Mouse (Mus musculus) right cerebral cortex, postnatal 36 days (tissue): ENCODE measurements around the gene 4921504E06Rik.

Experiments
- DNase-seq, 2 experiments: peaks; one replicate each; pipeline ENCODE4 v3.0.0; 2022; ENCODE audit warnings: low spot score in 2 of 2, mixed read lengths in 1 of 2

4921504E06Rik gene

GRCm38 (mm10) chr2:19505744-19506143 lies 48.0 kb downstream of the 4921504E06Rik start:
- no peak for DNase-seq

- no peak for DNase-seq
Measured at GRCm38 (mm10) chr2:19490262-19490661, 63.5 kb downstream of the 4921504E06Rik start.

- no peak for DNase-seq
Measured at GRCm38 (mm10) chr2:19461940-19462339, 91.8 kb downstream of the 4921504E06Rik start.

- DNase-seq = no peak
Measured at GRCm38 (mm10) chr2:19458785-19459184, 94.9 kb downstream of the 4921504E06Rik start.

GRCm38 (mm10) chr2:19455857-19456482 lies 97.7 kb downstream of the 4921504E06Rik start:
- no peak for DNase-seq

- DNase-seq = no peak
Measured at GRCm38 (mm10) chr2:19455228-19455627, 98.5 kb downstream of the 4921504E06Rik start.

GRCm38 (mm10) chr2:19452531-19453055 lies 101.1 kb downstream of the 4921504E06Rik start:
- DNase-seq = no peak

- no peak for DNase-seq
Measured at GRCm38 (mm10) chr2:19449308-19449707, 104.4 kb downstream of the 4921504E06Rik start.

- DNase-seq = no peak
Measured at GRCm38 (mm10) chr2:19448042-19448700, 105.5 kb downstream of the 4921504E06Rik start.

- DNase-seq = no peak
Measured at GRCm38 (mm10) chr2:19446746-19447145, 107.0 kb downstream of the 4921504E06Rik start.

GRCm38 (mm10) chr2:19445871-19446501 lies 107.7 kb downstream of the 4921504E06Rik start:
- DNase-seq = no peak

- DNase-seq = no peak
Measured at GRCm38 (mm10) chr2:19444931-19445831, 108.5 kb downstream of the 4921504E06Rik start, which contains the start of gene Ptf1a. Ptf1a (plus strand) TSS chr2:19445663.

GRCm38 (mm10) chr2:19444346-19444745 lies 109.4 kb downstream of the 4921504E06Rik start:
- DNase-seq = no peak

- no peak for DNase-seq
Measured at GRCm38 (mm10) chr2:19431614-19432323, 121.9 kb downstream of the 4921504E06Rik start.

GRCm38 (mm10) chr2:19431186-19431585 lies 122.5 kb downstream of the 4921504E06Rik start:
- DNase-seq = no peak

GRCm38 (mm10) chr2:19430746-19431145 lies 123.0 kb downstream of the 4921504E06Rik start:
- no peak for DNase-seq

GRCm38 (mm10) chr2:19429691-19430690 lies 123.7 kb downstream of the 4921504E06Rik start:
- DNase-seq = no peak

- no peak for DNase-seq
Measured at GRCm38 (mm10) chr2:19429031-19429430, 124.7 kb downstream of the 4921504E06Rik start.

- no peak for DNase-seq
Measured at GRCm38 (mm10) chr2:19423086-19423485, 130.6 kb downstream of the 4921504E06Rik start.

GRCm38 (mm10) chr2:19422226-19422625 lies 131.5 kb downstream of the 4921504E06Rik start:
- DNase-seq = no peak
